Mouse (Mus musculus): ENCODE measurements at regions not wholly inside any gene's neighbourhood (a gene's known extent, or its start where the extent isn't known, plus 50 kb on each side); places are given as distances from the start of the nearest gene placed in this dataset.

DNA sequence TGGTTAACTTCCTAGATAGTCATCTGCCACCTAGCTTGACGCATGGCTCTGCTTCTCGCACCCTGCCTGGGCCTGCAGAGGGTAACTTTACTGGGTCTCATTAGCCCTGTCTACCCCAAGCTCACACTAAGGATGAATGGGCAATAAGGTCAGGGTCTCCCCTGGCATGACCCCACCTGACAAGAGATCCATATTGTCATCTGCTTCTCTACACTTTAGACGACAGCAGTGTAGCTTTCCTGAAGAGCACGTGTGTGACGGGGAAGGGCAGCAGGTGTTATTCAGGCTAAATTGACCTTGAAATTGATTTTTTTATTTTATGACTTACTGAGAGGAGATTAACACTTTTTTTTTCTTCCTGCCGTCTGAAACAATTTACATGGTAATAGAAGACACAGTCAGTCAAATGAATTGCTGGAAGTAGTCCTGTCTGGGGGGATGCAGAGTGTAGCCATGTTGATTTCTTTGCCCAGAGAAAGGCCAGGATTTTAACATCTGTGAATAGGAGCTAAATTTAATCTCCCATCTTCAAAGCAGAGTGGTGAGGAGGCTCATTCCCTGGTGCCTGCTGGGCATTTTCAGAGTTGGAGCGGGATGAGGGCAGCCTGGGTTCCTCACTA lies 267.7 kb upstream of the Eef2kmt start:
- Histone ChIP-seq H3K9ac (ENCODE audit: low read length) (no peak overlapping the region), H3K4me1 (ENCODE audit: control insufficient read depth, insufficient read depth, low read length) (no peaks in the 10 kb centered on the region), H3K9me3 (replicated peaks; ENCODE audit: control insufficient read depth, low read length) (no peaks in the 10 kb centered on the region), H3K4me2 (ENCODE audit: low read depth, low read length) (no peak overlapping the region), H3K4me3 (replicated peaks; ENCODE audit: low read length) (no peak overlapping the region), H3K27me3 (ENCODE audit: control insufficient read depth, insufficient read depth, low read length) (no peaks in the 10 kb centered on the region), H3K36me3 (ENCODE audit: control insufficient read depth, insufficient read depth, low read length) (no peaks in the 10 kb centered on the region), H3K27ac (ENCODE audit: low read length) (no peak overlapping the region)
- WGBS, result 64% methylated on average over 7 of the region's 7 CpGs
- no peak for ATAC-seq (ENCODE audit: insufficient read depth, low FRiP score)

DNA sequence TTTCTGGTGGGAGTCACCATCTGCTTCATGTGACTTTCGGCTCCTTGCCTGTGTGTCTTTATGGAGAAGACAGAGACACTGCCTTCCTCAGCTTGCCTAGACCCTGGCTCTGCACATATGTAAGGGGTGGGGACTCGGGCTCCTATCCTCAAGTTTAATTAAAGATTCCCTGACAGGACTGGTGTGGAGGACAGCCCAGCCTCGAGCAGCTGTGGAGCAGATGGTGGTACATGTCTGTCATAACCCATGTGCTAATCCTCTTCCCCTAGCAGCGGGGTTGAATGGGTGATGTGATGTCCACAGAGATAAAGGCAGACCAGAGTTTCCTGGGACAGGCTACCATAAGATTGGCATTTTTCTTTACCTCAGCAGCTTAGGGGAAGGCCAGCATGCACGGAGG lies 262.0 kb upstream of the Eef2kmt start:
- no peaks in the 10 kb centered on the region for H3K27me3 ChIP-seq (ENCODE audit: control insufficient read depth, insufficient read depth, low read length)
- H3K9me3 ChIP-seq (replicated peaks; ENCODE audit: control insufficient read depth, low read length), result no peaks in the 10 kb centered on the region
- no peak overlapping the region for H3K4me3 ChIP-seq (replicated peaks; ENCODE audit: low read length)
- no peaks in the 10 kb centered on the region for H3K4me1 ChIP-seq (ENCODE audit: control insufficient read depth, insufficient read depth, low read length)
- H3K36me3 ChIP-seq (ENCODE audit: control insufficient read depth, insufficient read depth, low read length), result no peaks in the 10 kb centered on the region
- WGBS, result 59% methylated on average over 5 of the region's 5 CpGs
- H3K9ac ChIP-seq (ENCODE audit: low read length), result no peak overlapping the region
- no peak for ATAC-seq (ENCODE audit: insufficient read depth, low FRiP score)
- no peak overlapping the region for H3K4me2 ChIP-seq (ENCODE audit: low read depth, low read length)
- no peak overlapping the region for H3K27ac ChIP-seq (ENCODE audit: low read length)

DNA sequence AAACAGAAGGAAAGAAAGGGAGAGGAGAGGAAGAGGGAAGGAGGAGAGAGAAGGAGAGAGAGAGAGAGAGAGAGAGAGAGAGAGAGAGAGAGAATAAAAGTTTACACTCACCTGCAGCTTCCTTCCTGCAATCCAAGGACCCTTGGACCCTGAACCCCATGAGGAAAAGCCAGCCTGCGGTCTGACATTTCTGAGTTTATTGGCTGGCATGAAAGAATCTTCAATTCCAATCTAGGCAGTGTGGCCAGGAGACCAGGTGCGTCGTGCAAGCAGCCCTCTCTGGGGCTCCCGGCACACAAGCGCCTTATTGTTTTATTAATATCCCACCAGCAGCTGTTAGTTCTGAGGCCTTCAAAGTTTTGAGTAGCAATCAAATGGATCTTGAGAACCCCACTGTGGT lies 260.1 kb upstream of the Eef2kmt start:
- Histone ChIP-seq H3K9ac (ENCODE audit: low read length) (no peak overlapping the region), H3K9me3 (replicated peaks; ENCODE audit: control insufficient read depth, low read length) (no peaks in the 10 kb centered on the region), H3K4me2 (ENCODE audit: low read depth, low read length) (no peak overlapping the region), H3K36me3 (ENCODE audit: control insufficient read depth, insufficient read depth, low read length) (no peaks in the 10 kb centered on the region), H3K27ac (ENCODE audit: low read length) (no peak overlapping the region), H3K4me1 (ENCODE audit: control insufficient read depth, insufficient read depth, low read length) (no peaks in the 10 kb centered on the region), H3K4me3 (replicated peaks; ENCODE audit: low read length) (no peak overlapping the region), H3K27me3 (ENCODE audit: control insufficient read depth, insufficient read depth, low read length) (no peaks in the 10 kb centered on the region)
- ATAC-seq (ENCODE audit: insufficient read depth, low FRiP score), result no peak
- WGBS, result 69% methylated on average over 5 of the region's 5 CpGs

DNA sequence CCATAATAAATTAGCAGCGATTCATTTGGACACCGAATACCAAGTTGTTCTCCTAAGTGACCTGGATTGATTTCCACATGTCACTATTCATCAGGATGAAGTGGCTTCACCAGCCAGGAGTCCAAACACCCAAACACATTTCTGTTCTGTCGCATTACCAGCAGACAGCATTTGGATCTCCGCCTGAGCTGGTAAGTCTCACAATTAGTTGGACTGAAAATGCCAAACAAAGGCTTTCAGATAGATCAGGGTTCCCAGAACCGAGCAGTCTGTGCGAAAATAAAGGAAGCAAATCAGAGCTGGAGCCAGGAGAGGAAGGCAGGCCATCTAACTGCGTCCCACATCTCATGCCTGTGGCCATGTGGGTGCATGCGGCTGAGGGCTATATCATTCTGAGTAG lies 251.5 kb upstream of the Eef2kmt start:
- Histone ChIP-seq H3K4me3 (replicated peaks; ENCODE audit: low read length) (no peak overlapping the region), H3K27ac (ENCODE audit: low read length) (no peak overlapping the region), H3K36me3 (ENCODE audit: control insufficient read depth, insufficient read depth, low read length) (no peaks in the 10 kb centered on the region), H3K27me3 (ENCODE audit: control insufficient read depth, insufficient read depth, low read length) (no peaks in the 10 kb centered on the region), H3K9me3 (replicated peaks; ENCODE audit: control insufficient read depth, low read length) (no peaks in the 10 kb centered on the region), H3K9ac (ENCODE audit: low read length) (no peak overlapping the region), H3K4me2 (ENCODE audit: low read depth, low read length) (no peak overlapping the region), H3K4me1 (ENCODE audit: control insufficient read depth, insufficient read depth, low read length) (no peaks in the 10 kb centered on the region)
- ATAC-seq (ENCODE audit: insufficient read depth, low FRiP score), result no peak
- 64% methylated on average over 8 of the region's 8 CpGs for WGBS

DNA sequence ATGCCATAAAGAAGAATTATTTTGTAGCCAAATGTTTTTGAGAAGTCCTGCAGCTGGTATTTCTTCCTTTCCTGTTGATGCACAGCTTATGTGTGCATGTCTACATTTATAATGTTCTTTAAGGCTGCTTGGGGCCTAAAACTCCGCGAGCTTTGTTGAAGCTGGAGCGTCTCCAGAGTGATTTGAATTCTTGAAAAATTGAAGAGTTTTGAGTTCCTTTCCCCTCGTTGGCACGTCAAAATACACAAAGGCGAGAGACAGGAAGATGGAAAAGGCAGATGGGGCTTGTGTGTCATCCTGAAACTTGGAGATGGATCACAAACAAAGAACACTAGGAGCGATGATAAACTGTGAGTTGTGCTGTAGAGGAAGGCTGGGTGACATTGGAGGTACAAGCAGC lies 246.2 kb upstream of the Eef2kmt start:
- H3K4me2 ChIP-seq (ENCODE audit: low read depth, low read length), result no peak overlapping the region
- no peak overlapping the region for H3K27ac ChIP-seq (ENCODE audit: low read length)
- H3K9ac ChIP-seq (ENCODE audit: low read length), result no peak overlapping the region
- no peaks in the 10 kb centered on the region for H3K36me3 ChIP-seq (ENCODE audit: control insufficient read depth, insufficient read depth, low read length)
- no peaks in the 10 kb centered on the region for H3K4me1 ChIP-seq (ENCODE audit: control insufficient read depth, insufficient read depth, low read length)
- ATAC-seq (ENCODE audit: insufficient read depth, low FRiP score), result no peak
- 80% methylated on average over 7 of the region's 7 CpGs for WGBS
- no peak overlapping the region for H3K4me3 ChIP-seq (replicated peaks; ENCODE audit: low read length)
- no peaks in the 10 kb centered on the region for H3K27me3 ChIP-seq (ENCODE audit: control insufficient read depth, insufficient read depth, low read length)
- H3K9me3 ChIP-seq (replicated peaks; ENCODE audit: control insufficient read depth, low read length), result no peaks in the 10 kb centered on the region

DNA sequence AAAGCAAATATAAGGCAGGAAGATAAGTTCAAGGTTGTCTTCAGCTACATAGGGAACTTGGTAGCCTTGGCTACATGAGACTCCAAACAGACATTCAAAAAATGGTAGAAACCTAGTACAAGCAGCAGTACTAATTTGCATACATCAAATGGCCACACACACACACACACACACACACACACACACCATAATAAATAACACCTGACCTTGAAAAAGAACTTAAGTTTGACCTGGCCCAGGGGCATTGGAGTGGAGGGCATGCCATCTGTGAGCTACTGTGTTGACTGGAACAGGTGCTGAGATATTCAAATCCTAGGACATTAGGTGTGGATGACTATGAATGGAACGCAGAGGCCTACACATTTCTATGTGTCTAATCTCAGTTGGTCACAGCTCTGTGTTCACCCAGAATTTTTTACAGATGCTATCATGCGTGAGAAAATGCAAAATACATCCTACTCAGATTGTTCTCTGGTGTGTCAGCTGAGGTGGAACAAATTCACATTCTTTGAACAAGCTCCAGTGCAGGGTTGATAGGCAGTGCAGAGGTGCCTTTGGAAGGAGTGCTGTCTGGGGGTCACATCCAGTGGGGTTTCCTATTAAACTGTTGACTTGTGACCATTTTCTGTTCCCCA lies 240.4 kb upstream of the Eef2kmt start:
- WGBS, result 84% methylated on average over 2 of the region's 2 CpGs
- H3K4me1 ChIP-seq (ENCODE audit: control insufficient read depth, insufficient read depth, low read length), result no peaks in the 10 kb centered on the region
- no peak overlapping the region for H3K4me3 ChIP-seq (replicated peaks; ENCODE audit: low read length)
- ATAC-seq (ENCODE audit: insufficient read depth, low FRiP score), result no peak
- H3K27ac ChIP-seq (ENCODE audit: low read length), result no peak overlapping the region
- H3K4me2 ChIP-seq (ENCODE audit: low read depth, low read length), result no peak overlapping the region
- H3K27me3 ChIP-seq (ENCODE audit: control insufficient read depth, insufficient read depth, low read length), result no peaks in the 10 kb centered on the region
- no peaks in the 10 kb centered on the region for H3K9me3 ChIP-seq (replicated peaks; ENCODE audit: control insufficient read depth, low read length)
- no peaks in the 10 kb centered on the region for H3K36me3 ChIP-seq (ENCODE audit: control insufficient read depth, insufficient read depth, low read length)
- H3K9ac ChIP-seq (ENCODE audit: low read length), result no peak overlapping the region

DNA sequence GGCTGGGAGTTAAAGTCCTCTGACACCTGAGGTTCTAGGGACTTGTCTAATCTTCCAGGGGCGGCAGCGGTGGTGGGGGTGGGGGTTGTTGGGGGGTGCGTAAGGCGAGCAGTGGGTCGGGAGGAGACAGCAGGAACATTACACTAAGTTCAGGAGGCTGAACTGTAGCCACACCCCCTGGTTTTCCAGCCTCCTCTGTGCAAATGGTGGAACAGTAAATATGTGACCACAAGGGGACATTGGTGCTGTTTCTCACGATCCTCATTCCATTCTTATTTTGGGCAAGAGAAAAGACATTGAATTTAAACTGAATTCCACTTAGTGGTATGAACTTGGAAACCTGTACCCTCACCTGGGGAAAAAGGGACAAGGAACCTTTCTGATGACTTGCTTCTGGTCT lies 237.6 kb upstream of the Eef2kmt start:
- Histone ChIP-seq H3K27me3 (ENCODE audit: control insufficient read depth, insufficient read depth, low read length) (no peaks in the 10 kb centered on the region), H3K4me2 (ENCODE audit: low read depth, low read length) (no peak overlapping the region), H3K9ac (ENCODE audit: low read length) (no peak overlapping the region), H3K27ac (ENCODE audit: low read length) (no peak overlapping the region), H3K4me1 (ENCODE audit: control insufficient read depth, insufficient read depth, low read length) (no peaks in the 10 kb centered on the region), H3K4me3 (replicated peaks; ENCODE audit: low read length) (no peak overlapping the region), H3K36me3 (ENCODE audit: control insufficient read depth, insufficient read depth, low read length) (no peaks in the 10 kb centered on the region), H3K9me3 (replicated peaks; ENCODE audit: control insufficient read depth, low read length) (no peaks in the 10 kb centered on the region)
- 22% methylated on average over 6 of the region's 6 CpGs for WGBS
- no peak for ATAC-seq (ENCODE audit: insufficient read depth, low FRiP score)

DNA sequence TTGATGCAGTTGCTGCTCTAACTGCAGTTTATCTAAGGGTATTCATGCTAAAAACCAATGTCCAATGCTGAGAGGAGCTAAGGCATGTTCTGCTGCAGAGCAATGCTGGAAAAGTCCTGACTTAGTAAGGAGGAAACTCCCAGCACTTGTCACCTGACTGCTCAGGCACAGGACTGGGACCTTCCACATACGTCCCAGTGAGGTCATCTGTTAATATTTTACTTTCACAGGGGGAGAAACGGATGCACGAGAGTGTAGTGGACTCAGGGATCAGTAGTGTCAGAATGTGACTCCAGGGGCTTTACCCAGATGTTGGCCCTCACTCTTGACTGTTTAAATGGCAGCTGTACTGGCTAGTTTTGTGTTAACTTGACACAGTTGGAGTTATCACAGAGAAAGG lies 231.5 kb upstream of the Eef2kmt start:
- Histone ChIP-seq H3K4me2 (ENCODE audit: low read depth, low read length) (no peak overlapping the region), H3K4me1 (ENCODE audit: control insufficient read depth, insufficient read depth, low read length) (no peaks in the 10 kb centered on the region), H3K27me3 (ENCODE audit: control insufficient read depth, insufficient read depth, low read length) (no peaks in the 10 kb centered on the region), H3K4me3 (replicated peaks; ENCODE audit: low read length) (no peak overlapping the region), H3K9me3 (replicated peaks; ENCODE audit: control insufficient read depth, low read length) (no peaks in the 10 kb centered on the region), H3K9ac (ENCODE audit: low read length) (no peak overlapping the region), H3K36me3 (ENCODE audit: control insufficient read depth, insufficient read depth, low read length) (no peaks in the 10 kb centered on the region), H3K27ac (ENCODE audit: low read length) (no peak overlapping the region)
- WGBS, result 27% methylated on average over 3 of the region's 3 CpGs
- no peak for ATAC-seq (ENCODE audit: insufficient read depth, low FRiP score)

DNA sequence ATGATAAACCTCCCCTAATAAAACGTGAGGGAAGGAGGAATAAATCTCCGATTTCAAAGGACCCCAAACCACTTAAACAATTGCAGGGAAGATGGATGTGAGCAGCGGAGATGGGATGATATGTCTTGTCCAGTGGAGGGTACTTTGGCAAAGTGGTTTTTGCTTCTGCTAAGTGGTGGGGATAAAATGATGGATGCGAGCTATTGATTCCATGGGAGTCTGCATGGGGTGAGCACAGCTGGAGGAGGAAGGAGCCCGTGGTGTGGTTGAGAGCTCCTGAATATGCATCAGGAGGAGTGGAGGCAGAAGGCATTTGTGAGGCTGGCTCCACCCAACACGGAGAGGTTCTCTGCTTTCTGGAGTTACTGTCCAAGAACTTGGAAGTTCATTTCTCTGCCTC lies 227.6 kb upstream of the Eef2kmt start:
- Histone ChIP-seq H3K36me3 (ENCODE audit: control insufficient read depth, insufficient read depth, low read length) (no peaks in the 10 kb centered on the region), H3K4me1 (ENCODE audit: control insufficient read depth, insufficient read depth, low read length) (no peaks in the 10 kb centered on the region), H3K27me3 (ENCODE audit: control insufficient read depth, insufficient read depth, low read length) (no peaks in the 10 kb centered on the region), H3K9ac (ENCODE audit: low read length) (no peak overlapping the region), H3K4me3 (replicated peaks; ENCODE audit: low read length) (no peak overlapping the region), H3K9me3 (replicated peaks; ENCODE audit: control insufficient read depth, low read length) (no peaks in the 10 kb centered on the region), H3K27ac (ENCODE audit: low read length) (no peak overlapping the region), H3K4me2 (ENCODE audit: low read depth, low read length) (no peak overlapping the region)
- 18% methylated on average over 6 of the region's 6 CpGs for WGBS
- ATAC-seq (ENCODE audit: insufficient read depth, low FRiP score), result no peak
